Mouse (Mus musculus) liver, embryonic 11.5 days (tissue): ENCODE results near the gene Eya4. TPM values are rescaled to one million over a fixed set of nuclear protein-coding genes. Genes with fewer than 3 reads are reported as not detected.
A peak's percentile ranks its signal among the peaks of the same experiment; 100 is the strongest.

Experiments
- ATAC-seq: fragments of 200-750 bp; cut with Nextera tagmentation; replicated peaks from 2 replicates; pipeline ENCODE4 v1.8.0; 2017; ENCODE audit warnings: moderate number of reproducible peaks, mild to moderate bottlenecking, moderate TSS enrichment, moderate library complexity; ENCODE audit not compliant: low FRiP score
- DNase-seq: peaks from one replicate; pipeline ENCODE4 v3.0.0-alpha.2; 2017; ENCODE audit warnings: low spot score
- H3K27ac ChIP-seq: fragments of 300-500 bp; sonication (generic); 2 replicates; pipeline ENCODE4 v1.5.1; 2014; ENCODE audit warnings: mild to moderate bottlenecking, low read depth, low read length, control low read depth
- H3K27me3 ChIP-seq: fragments of 300-500 bp; sonication (generic); replicated peaks from 2 replicates; pipeline ENCODE4 v1.6.1; 2014; ENCODE audit warnings: low read length, mixed read lengths; ENCODE audit not compliant: control insufficient read depth, insufficient read depth
- H3K36me3 ChIP-seq: fragments of 300-500 bp; sonication (generic); 2 replicates; pipeline ENCODE4 v1.6.1; 2014; ENCODE audit warnings: mild to moderate bottlenecking, low read length, moderate library complexity, mixed read lengths; ENCODE audit not compliant: control insufficient read depth, insufficient read depth
- H3K4me1 ChIP-seq: fragments of 300-500 bp; sonication (generic); replicated peaks from 2 replicates; pipeline ENCODE4 v1.6.1; 2014; ENCODE audit warnings: low read length, mixed read lengths; ENCODE audit not compliant: control insufficient read depth, insufficient read depth
- H3K4me2 ChIP-seq: fragments of 300-500 bp; sonication (generic); 2 replicates; pipeline ENCODE4 v1.6.1; 2014; ENCODE audit warnings: mild to moderate bottlenecking, control low read depth, moderate library complexity
- H3K4me3 ChIP-seq: fragments of 300-500 bp; sonication (generic); 2 replicates; pipeline ENCODE4 v1.5.1; 2014; ENCODE audit warnings: low read depth, low read length, control low read depth
- H3K9ac ChIP-seq: fragments of 300-500 bp; sonication (generic); 2 replicates; pipeline ENCODE4 v1.6.1; 2014; ENCODE audit warnings: low read depth, low read length, control low read depth
- H3K9me3 ChIP-seq: fragments of 300-500 bp; sonication (generic); 2 replicates; pipeline ENCODE4 v1.6.1; 2016; ENCODE audit warnings: low read length, inconsistent platforms, mixed read lengths; ENCODE audit not compliant: control insufficient read depth
- WGBS: fragments of 180-500 bp; shearing (Covaris S2); extraction: QIAGEN DNeasy Blood & Tissue Kit; methylation state at CpG from one replicate; pipeline ENCODE4 v1.1.7; 2014; 5-methylcytosine and 5-hydroxymethylcytosine counted together
- polyA plus RNA-seq: library from polyadenylated mRNA; unstranded; fragments of >200 nt; fragmentation: Nextera tagmentation; extraction: Ambion mirVana; gene quantifications from 2 replicates; pipeline ENCODE4 v1.2.1, GENCODE M21; 2014

The Eya4 gene
- polyA plus RNA-seq, 1 experiment from 2014 or later = 0.77 TPM

- ATAC-seq (no peak), DNase-seq (peak; percentile 64)
- Histone ChIP-seq H3K27ac (no peak overlapping the region), H3K27me3 (no peaks in the 10 kb centered on the region), H3K4me2 (no peak overlapping the region), H3K9me3 (no peaks in the 10 kb centered on the region), H3K9ac (no peak overlapping the region), H3K4me3 (no peak overlapping the region), H3K36me3 (no peaks in the 10 kb centered on the region), H3K4me1 (no peaks in the 10 kb centered on the region)
- WGBS = 36% methylated on average over 24 of the region's 24 CpGs
Observed at GRCm38 (mm10) chr10:23080749-23081547, 269.6 kb downstream of the Eya4 start.

- ATAC-seq (no peak), DNase-seq (no peak)
- Histone ChIP-seq H3K4me3 (no peak overlapping the region), H3K9ac (no peak overlapping the region), H3K4me2 (peak overlapping the region; percentile 39; the same call in 1 of the 2 replicates), H3K36me3 (no peaks in the 10 kb centered on the region), H3K9me3 (no peaks in the 10 kb centered on the region), H3K4me1 (no peaks in the 10 kb centered on the region), H3K27me3 (no peaks in the 10 kb centered on the region), H3K27ac (no peak overlapping the region)
- WGBS = 55% methylated on average over 21 of the region's 21 CpGs
Observed at GRCm38 (mm10) chr10:23076691-23077385, 273.7 kb downstream of the Eya4 start.

- ATAC-seq = no peak
- Histone ChIP-seq H3K9ac (no peak overlapping the region), H3K27me3 (no peaks in the 10 kb centered on the region), H3K36me3 (no peaks in the 10 kb centered on the region), H3K27ac (no peak overlapping the region), H3K9me3 (no peaks in the 10 kb centered on the region), H3K4me3 (no peak overlapping the region), H3K4me1 (no peaks in the 10 kb centered on the region), H3K4me2 (no peak overlapping the region)
- DNase-seq = no peak
- WGBS = 59% methylated on average over 2 of the region's 2 CpGs
Observed at GRCm38 (mm10) chr10:23073431-23073830, 277.2 kb downstream of the Eya4 start.

GRCm38 (mm10) chr10:23063637-23064036 lies 286.9 kb downstream of the Eya4 start:
- Histone ChIP-seq H3K36me3 (no peaks in the 10 kb centered on the region), H3K4me2 (no peak overlapping the region), H3K4me3 (no peak overlapping the region), H3K9me3 (no peaks in the 10 kb centered on the region), H3K27ac (no peak overlapping the region), H3K9ac (no peak overlapping the region), H3K27me3 (no peaks in the 10 kb centered on the region), H3K4me1 (no peaks in the 10 kb centered on the region)
- ATAC-seq (no peak), DNase-seq (no peak)
- WGBS = 61% methylated on average over 6 of the region's 6 CpGs

- Histone ChIP-seq H3K4me1 (no peaks in the 10 kb centered on the region), H3K9ac (no peak overlapping the region), H3K4me2 (no peak overlapping the region), H3K27me3 (no peaks in the 10 kb centered on the region), H3K9me3 (no peaks in the 10 kb centered on the region), H3K36me3 (no peaks in the 10 kb centered on the region), H3K27ac (no peak overlapping the region), H3K4me3 (no peak overlapping the region)
- WGBS = 76% methylated on average over 5 of the region's 5 CpGs
- ATAC-seq = no peak
- no peak for DNase-seq
Observed at GRCm38 (mm10) chr10:23062719-23063118, 287.9 kb downstream of the Eya4 start.

GRCm38 (mm10) chr10:23060694-23061060 lies 289.9 kb downstream of the Eya4 start:
- WGBS = 69% methylated on average over 3 of the region's 3 CpGs
- Histone ChIP-seq H3K4me3 (no peak overlapping the region), H3K9me3 (no peaks in the 10 kb centered on the region), H3K36me3 (no peaks in the 10 kb centered on the region), H3K9ac (no peak overlapping the region), H3K27me3 (no peaks in the 10 kb centered on the region), H3K27ac (no peak overlapping the region), H3K4me1 (no peaks in the 10 kb centered on the region), H3K4me2 (no peak overlapping the region)
- DNase-seq (no peak), ATAC-seq (no peak)

- no peaks in the 10 kb centered on the region for H3K27me3 ChIP-seq
- no peak overlapping the region for H3K4me3 ChIP-seq
- WGBS = 75% methylated on average over 5 of the region's 5 CpGs
- H3K4me1 ChIP-seq = no peaks in the 10 kb centered on the region
- H3K36me3 ChIP-seq = no peaks in the 10 kb centered on the region
- H3K9me3 ChIP-seq = no peaks in the 10 kb centered on the region
- no peak overlapping the region for H3K9ac ChIP-seq
- H3K27ac ChIP-seq = no peak overlapping the region
- no peak overlapping the region for H3K4me2 ChIP-seq
- ATAC-seq = no peak
- no peak for DNase-seq
Observed at GRCm38 (mm10) chr10:23060041-23060693, 290.4 kb downstream of the Eya4 start.

GRCm38 (mm10) chr10:23053379-23053915 lies 297.1 kb downstream of the Eya4 start:
- no peaks in the 10 kb centered on the region for H3K27me3 ChIP-seq
- no peak overlapping the region for H3K4me2 ChIP-seq
- WGBS = 83% methylated on average over 8 of the region's 8 CpGs
- no peaks in the 10 kb centered on the region for H3K36me3 ChIP-seq
- DNase-seq (no peak), ATAC-seq (no peak)
- no peak overlapping the region for H3K9ac ChIP-seq
- no peak overlapping the region for H3K27ac ChIP-seq
- no peaks in the 10 kb centered on the region for H3K4me1 ChIP-seq
- H3K4me3 ChIP-seq = no peak overlapping the region
- H3K9me3 ChIP-seq = no peaks in the 10 kb centered on the region
